Mouse (Mus musculus) cerebellum, postnatal 10 days (tissue): ENCODE data around the gene Spata13.
A peak's percentile ranks its signal among the peaks of the same experiment; 100 is the strongest.

Source experiments
- DNase-seq, 2 experiments: peaks; one replicate each; pipeline ENCODE4 v3.0.0; 2021; ENCODE audit warnings: mixed read lengths in 2 of 2

The Spata13 gene

GRCm38 (mm10) chr14:60641120-60641519 is 7.3 kb downstream of the Spata13 start:
- no peak for DNase-seq

- no peak for DNase-seq
Measured at GRCm38 (mm10) chr14:60642131-60642530, 8.3 kb downstream of the Spata13 start.

- no peak for DNase-seq
Measured at GRCm38 (mm10) chr14:60643098-60643870, 9.5 kb downstream of the Spata13 start.

GRCm38 (mm10) chr14:60646373-60646772 is 12.6 kb downstream of the Spata13 start:
- DNase-seq = no peak

- DNase-seq = peak; percentile 85 to 92
Measured at GRCm38 (mm10) chr14:60647885-60648284, 14.1 kb downstream of the Spata13 start.

- no peak for DNase-seq
Measured at GRCm38 (mm10) chr14:60648956-60649355, 15.2 kb downstream of the Spata13 start.

GRCm38 (mm10) chr14:60653184-60653583 is 19.4 kb downstream of the Spata13 start:
- DNase-seq = no peak

GRCm38 (mm10) chr14:60653977-60654376 is 20.2 kb downstream of the Spata13 start:
- no peak for DNase-seq

GRCm38 (mm10) chr14:60654708-60655107 is 20.9 kb downstream of the Spata13 start:
- DNase-seq = peak; percentile 44 to 49

- DNase-seq = peak; percentile 87 to 91
Measured at GRCm38 (mm10) chr14:60655941-60656700, 22.3 kb downstream of the Spata13 start.

GRCm38 (mm10) chr14:60656701-60657085 is 22.9 kb downstream of the Spata13 start:
- no peak for DNase-seq

- no peak for DNase-seq
Measured at GRCm38 (mm10) chr14:60657891-60658290, 24.1 kb downstream of the Spata13 start.

GRCm38 (mm10) chr14:60659498-60659897 is 25.7 kb downstream of the Spata13 start:
- DNase-seq = peak; percentile 88 to 89

GRCm38 (mm10) chr14:60660591-60660990 is 26.8 kb downstream of the Spata13 start:
- no peak for DNase-seq

- no peak for DNase-seq
Measured at GRCm38 (mm10) chr14:60661281-60661680, 27.5 kb downstream of the Spata13 start.

- no peak for DNase-seq
Measured at GRCm38 (mm10) chr14:60663309-60663940, 29.6 kb downstream of the Spata13 start.

GRCm38 (mm10) chr14:60664641-60665040 is 30.8 kb downstream of the Spata13 start:
- DNase-seq = no peak

- DNase-seq = no peak
Measured at GRCm38 (mm10) chr14:60665263-60665662, 31.5 kb downstream of the Spata13 start.

- no peak for DNase-seq
Measured at GRCm38 (mm10) chr14:60666252-60666651, 32.5 kb downstream of the Spata13 start.

- DNase-seq = no peak
Measured at GRCm38 (mm10) chr14:60670191-60670590, 36.4 kb downstream of the Spata13 start.

- peak in 1 of 2 experiments; percentile 19 for DNase-seq
Measured at GRCm38 (mm10) chr14:60671504-60671903, 37.7 kb downstream of the Spata13 start.

GRCm38 (mm10) chr14:60675697-60676096 is 41.9 kb downstream of the Spata13 start:
- no peak for DNase-seq

- DNase-seq = peak; percentile 72 to 82
Measured at GRCm38 (mm10) chr14:60676625-60677314, 43.0 kb downstream of the Spata13 start.
